Mouse (Mus musculus): ENCODE measurements around the gene P2rx3.

Gene P2rx3

GRCm38 (mm10) chr2:84967318-84967991 lies 69.8 kb downstream of the P2rx3 start:
- DNase-seq = no peak

- DNase-seq = no peak
Measured at GRCm38 (mm10) chr2:84964111-84964801, 73.0 kb downstream of the P2rx3 start.

GRCm38 (mm10) chr2:84962906-84963507 lies 74.3 kb downstream of the P2rx3 start:
- DNase-seq = no peak

- DNase-seq = no peak
Measured at GRCm38 (mm10) chr2:84961901-84962300, 75.4 kb downstream of the P2rx3 start.

GRCm38 (mm10) chr2:84961300-84961699 lies 76.0 kb downstream of the P2rx3 start:
- peak; percentile 30 to 54 for DNase-seq

GRCm38 (mm10) chr2:84958588-84959264 lies 78.5 kb downstream of the P2rx3 start:
- DNase-seq = no peak

- DNase-seq = peak; percentile 63 to 67
Measured at GRCm38 (mm10) chr2:84956274-84956673, 81.0 kb downstream of the P2rx3 start.

GRCm38 (mm10) chr2:84955435-84955834 lies 81.8 kb downstream of the P2rx3 start:
- no peak for DNase-seq

- no peak for DNase-seq
Measured at GRCm38 (mm10) chr2:84952693-84953092, 84.6 kb downstream of the P2rx3 start.

- DNase-seq = no peak
Measured at GRCm38 (mm10) chr2:84952251-84952650, 85.0 kb downstream of the P2rx3 start.

- no peak for DNase-seq
Measured at GRCm38 (mm10) chr2:84951027-84951426, 86.2 kb downstream of the P2rx3 start.

GRCm38 (mm10) chr2:84948721-84949120 lies 88.5 kb downstream of the P2rx3 start:
- DNase-seq = no peak
